Mouse (Mus musculus): Measurements from ENCODE around the gene Dynlrb2.

DNA sequence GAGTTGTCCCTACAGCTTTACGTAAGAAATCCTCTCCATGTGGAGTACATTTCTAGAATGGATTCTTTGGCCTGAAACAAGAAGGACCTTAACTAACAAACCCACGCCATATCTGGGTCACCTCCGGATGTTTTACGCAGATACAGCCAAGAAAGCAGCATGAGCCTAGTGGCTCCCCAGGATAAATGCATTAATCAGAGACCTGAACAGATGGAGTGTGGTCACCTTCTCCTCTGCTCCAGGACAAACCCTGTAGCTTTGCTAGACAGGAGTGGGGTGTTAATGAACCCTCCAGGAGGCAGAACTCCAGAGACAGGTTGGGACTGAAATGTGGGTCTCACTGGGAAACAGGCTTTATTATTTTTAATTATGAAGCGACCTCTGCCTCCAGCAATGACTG lies 14.9 kb downstream of the Dynlrb2 start:
- TF ChIP-seq GATA1 (IDR thresholded peaks at IDR 0.05; ENCODE audit: low read length) (no peak), TAL1 (IDR thresholded peaks at IDR 0.05; ENCODE audit: low read length) (no peak)
